Comparison of ENCODE assay signal across 9 mouse cellular contexts in the genomic region with DNA sequence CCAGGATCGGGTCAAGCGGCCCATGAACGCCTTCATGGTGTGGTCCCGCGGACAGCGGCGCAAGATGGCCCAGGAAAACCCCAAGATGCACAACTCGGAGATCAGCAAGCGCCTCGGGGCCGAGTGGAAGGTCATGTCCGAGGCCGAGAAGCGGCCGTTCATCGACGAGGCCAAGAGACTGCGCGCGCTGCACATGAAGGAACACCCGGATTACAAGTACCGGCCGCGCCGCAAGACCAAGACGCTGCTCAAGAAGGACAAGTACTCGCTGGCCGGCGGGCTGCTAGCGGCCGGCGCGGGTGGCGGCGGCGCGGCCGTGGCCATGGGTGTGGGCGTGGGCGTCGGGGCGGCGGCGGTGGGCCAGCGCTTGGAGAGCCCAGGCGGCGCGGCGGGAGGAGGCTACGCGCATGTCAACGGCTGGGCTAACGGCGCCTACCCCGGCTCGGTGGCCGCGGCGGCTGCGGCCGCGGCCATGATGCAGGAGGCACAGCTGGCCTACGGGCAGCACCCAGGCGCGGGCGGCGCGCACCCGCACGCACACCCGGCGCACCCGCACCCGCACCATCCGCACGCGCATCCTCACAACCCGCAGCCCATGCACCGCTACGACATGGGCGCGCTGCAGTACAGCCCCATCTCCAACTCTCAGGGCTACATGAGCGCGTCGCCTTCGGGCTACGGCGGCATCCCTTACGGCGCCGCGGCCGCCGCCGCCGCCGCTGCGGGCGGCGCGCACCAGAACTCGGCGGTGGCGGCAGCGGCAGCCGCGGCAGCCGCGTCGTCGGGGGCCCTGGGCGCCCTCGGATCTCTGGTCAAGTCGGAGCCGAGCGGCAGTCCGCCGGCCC. TPM values are rescaled to one million over a fixed set of nuclear protein-coding genes. Genes with fewer than 3 reads are reported as not detected.
DNase-seq lines count a peak whose midpoint lies in the region; ATAC-seq and TF ChIP-seq lines count a peak whose summit lies in the region.
"Had no signal": no experiment of that assay in that cellular context is flagged by ENCODE, and none has a peak within 500 bp of the region (broad histone marks: within the 10 kb centered on the region; RNA-seq: fewer than 3 reads in every experiment).

No protein-coding gene starts in this region.

- no peak for TF ChIP-seq CTCF in hindbrain, postnatal 0 days (IDR thresholded peaks at IDR 0.05; ENCODE audit: low read depth)

- peak; percentile 51 to 60 for DNase-seq in kidney, postnatal 4 days
- no peak for DNase-seq in kidney, postnatal 25 days
- peak; percentile 66 for DNase-seq in embryo, embryonic 9.5 days (ENCODE audit: extremely low spot score)
- peak; percentile 39 for DNase-seq in hindbrain, postnatal 0 days (ENCODE audit: low spot score)
- DNase-seq in neural tube, embryonic 11.5 days (ENCODE audit: low spot score) = peak; percentile 69
- DNase-seq in B cell, adult 2 months = no peak
- no peak for DNase-seq in frontal cortex, postnatal 14 days (ENCODE audit: low spot score in 2 of 2)
- DNase-seq in layer of hippocampus, adult 9-11 months = no peak

- no peaks in the 10 kb centered on the region for H3K4me1 ChIP-seq in hindbrain, postnatal 0 days (ENCODE audit: insufficient read depth, low read length)
- peaks cover 25% of the 10 kb centered on the region for H3K4me1 ChIP-seq in neural tube, embryonic 11.5 days (ENCODE audit: control insufficient read depth, insufficient read depth, low read length)

- peak overlapping the region; percentile 80 for H3K27ac ChIP-seq in hindbrain, postnatal 0 days
- peak overlapping the region; percentile 83 for H3K27ac ChIP-seq in neural tube, embryonic 11.5 days (ENCODE audit: low read depth, low read length)

- peaks cover 60% of the 10 kb centered on the region for H3K27me3 ChIP-seq in hindbrain, postnatal 0 days (ENCODE audit: insufficient read depth, low read length)
- peaks cover 83% of the 10 kb centered on the region for H3K27me3 ChIP-seq in neural tube, embryonic 11.5 days (ENCODE audit: control insufficient read depth, insufficient read depth, low read length)

- peak overlapping the region; percentile 65 for H3K9ac ChIP-seq in hindbrain, postnatal 0 days (replicated peaks; ENCODE audit: low read length)
- H3K9ac ChIP-seq in neural tube, embryonic 11.5 days (ENCODE audit: low read length) = peak overlapping the region; percentile 84

- no peaks in the 10 kb centered on the region for H3K9me3 ChIP-seq in hindbrain, postnatal 0 days (ENCODE audit: low read length)
- no peaks in the 10 kb centered on the region for H3K9me3 ChIP-seq in neural tube, embryonic 11.5 days (ENCODE audit: control insufficient read depth, low read length)

- H3K4me2 ChIP-seq in hindbrain, postnatal 0 days (ENCODE audit: low read depth, low read length) = peak overlapping the region; percentile 51
- peak overlapping the region; percentile 67 for H3K4me2 ChIP-seq in neural tube, embryonic 11.5 days (ENCODE audit: low read depth)

- H3K4me3 ChIP-seq in hindbrain, postnatal 0 days (ENCODE audit: low read length) = peak overlapping the region; percentile 47
- H3K4me3 ChIP-seq in neural tube, embryonic 11.5 days (ENCODE audit: low read depth, low read length) = peak overlapping the region; percentile 67
- H3K4me3 ChIP-seq: megakaryocyte, embryonic 14.5 days had no signal

- WGBS in hindbrain, postnatal 0 days = under 1% methylated on average over 85 of the region's 118 CpGs
- WGBS in neural tube, embryonic 11.5 days = 0% methylated on average over 76 of the region's 118 CpGs

- ATAC-seq in hindbrain, postnatal 0 days = no peak
- ATAC-seq in neural tube, embryonic 11.5 days (ENCODE audit: insufficient read depth, low FRiP score, low TSS enrichment) = no peak

- no peaks in the 10 kb centered on the region for H3K36me3 ChIP-seq in hindbrain, postnatal 0 days (ENCODE audit: insufficient read depth, low read length)
- no peaks in the 10 kb centered on the region for H3K36me3 ChIP-seq in neural tube, embryonic 11.5 days (ENCODE audit: control insufficient read depth, insufficient read depth, low read length)

RNA-seq across cellular contexts. Expression of a gene that starts 1.6 kb away (rescaled TPM):
- 23.1 and 25.1 TPM in 2 replicates for total RNA-seq in hindbrain, postnatal 0 days (2014; rRNA removed)
- polyA plus RNA-seq in hindbrain, postnatal 0 days (2015; fragmentation: Nextera tagmentation; extraction: Ambion mirVana) = 2.5 and 2.7 TPM in 2 replicates
- 1.9 and 2.2 TPM in 2 replicates for polyA plus RNA-seq in neural tube, embryonic 11.5 days (2014; fragmentation: Nextera tagmentation; extraction: Ambion mirVana)

Comparison
In these comparisons a context has a peak if more than half of its experiments do, and no peak if none do; other contexts are left out.
1. DNase-seq: peak in kidney, postnatal 4 days (2 of 2), embryo, embryonic 9.5 days (single experiment), hindbrain, postnatal 0 days (single experiment) and neural tube, embryonic 11.5 days (single experiment); none in kidney, postnatal 25 days (0 of 2), B cell, adult 2 months (0 of 2), frontal cortex, postnatal 14 days (0 of 2) and layer of hippocampus, adult 9-11 months (single experiment).